28 mouse cellular contexts compared by ENCODE assay signal in genomic region chr16:18613301-18613700, GRCm38 (mm10). TPM values are rescaled to one million over a fixed set of nuclear protein-coding genes. Genes with fewer than 3 reads are reported as not detected.
DNase-seq lines count a peak whose midpoint lies in the region; ATAC-seq and TF ChIP-seq lines count a peak whose summit lies in the region.
"Had no signal": no experiment of that assay in that cellular context is flagged by ENCODE, and none has a peak within 500 bp of the region (broad histone marks: within the 10 kb centered on the region; RNA-seq: fewer than 3 reads in every experiment).

No protein-coding gene starts in this region.

- H3K4me3 ChIP-seq in intestine, postnatal 0 days (ENCODE audit: low read depth, low read length) = no peak overlapping the region
- H3K4me3 ChIP-seq in intestine, embryonic 15.5 days (replicated peaks) = no peak overlapping the region
- H3K4me3 ChIP-seq in embryonic facial prominence, embryonic 10.5 days = no peak overlapping the region
- no peak overlapping the region for H3K4me3 ChIP-seq in kidney, embryonic 14.5 days (ENCODE audit: low read length)
- no peak overlapping the region for H3K4me3 ChIP-seq in forebrain, embryonic 10.5 days
- H3K4me3 ChIP-seq: embryonic facial prominence, embryonic 12.5 days; embryonic facial prominence, embryonic 15.5 days; forebrain, embryonic 12.5 days; forebrain, embryonic 15.5 days; heart, embryonic 12.5 days; heart, embryonic 15.5 days; hindbrain, embryonic 13.5 days had no signal

- H3K4me1 ChIP-seq in intestine, postnatal 0 days (replicated peaks; ENCODE audit: control insufficient read depth, insufficient read depth, low read length) = no peaks in the 10 kb centered on the region; the same call in 1 of the 2 replicates
- H3K4me1 ChIP-seq in intestine, embryonic 15.5 days (replicated peaks) = peaks cover 17% of the 10 kb centered on the region; the same call in 1 of the 2 replicates
- peaks cover 49% of the 10 kb centered on the region for H3K4me1 ChIP-seq in embryonic facial prominence, embryonic 10.5 days
- peaks cover 42% of the 10 kb centered on the region for H3K4me1 ChIP-seq in kidney, embryonic 14.5 days (ENCODE audit: control insufficient read depth, insufficient read depth, low read length)
- H3K4me1 ChIP-seq in forebrain, embryonic 10.5 days = peaks cover 43% of the 10 kb centered on the region

- H3K27ac ChIP-seq in intestine, postnatal 0 days (ENCODE audit: low read depth, low read length) = no peak overlapping the region
- H3K27ac ChIP-seq in intestine, embryonic 15.5 days = no peak overlapping the region
- 0 out of 2 replicates have a peak overlapping the region, but pooled peaks have one; percentile 48 for H3K27ac ChIP-seq in embryonic facial prominence, embryonic 10.5 days (replicated peaks)
- no peak overlapping the region for H3K27ac ChIP-seq in kidney, embryonic 14.5 days (ENCODE audit: low read depth, low read length)
- no peak overlapping the region for H3K27ac ChIP-seq in forebrain, embryonic 10.5 days
- H3K27ac ChIP-seq: embryonic facial prominence, embryonic 12.5 days; embryonic facial prominence, embryonic 15.5 days; forebrain, embryonic 12.5 days; forebrain, embryonic 15.5 days; heart, embryonic 15.5 days; hindbrain, embryonic 13.5 days had no signal

- ATAC-seq in intestine, postnatal 0 days = no peak
- ATAC-seq in intestine, embryonic 15.5 days = no peak
- ATAC-seq in kidney, embryonic 14.5 days (ENCODE audit: low FRiP score, low TSS enrichment) = no peak
- ATAC-seq: activated CD4-positive, CD25-positive, alpha-beta regulatory T cell, adult 4 months; CD4-positive, CD25-positive, alpha-beta regulatory T cell, adult 4 months; forebrain, embryonic 15.5 days; hindbrain, embryonic 16.5 days; inflammation-experienced regulatory T-cells, adult 6 months had no signal

- H3K4me2 ChIP-seq in intestine, postnatal 0 days (replicated peaks; ENCODE audit: low read depth) = no peak overlapping the region
- H3K4me2 ChIP-seq in intestine, embryonic 15.5 days (replicated peaks) = no peak overlapping the region
- no peak overlapping the region for H3K4me2 ChIP-seq in kidney, embryonic 14.5 days (replicated peaks; ENCODE audit: low read depth, low read length)
- H3K4me2 ChIP-seq: embryonic facial prominence, embryonic 12.5 days; embryonic facial prominence, embryonic 15.5 days; forebrain, embryonic 12.5 days; forebrain, embryonic 15.5 days; heart, embryonic 12.5 days; heart, embryonic 15.5 days; hindbrain, embryonic 13.5 days had no signal

- no peak overlapping the region for H3K9ac ChIP-seq in intestine, postnatal 0 days (ENCODE audit: low read depth, low read length)
- no peak overlapping the region for H3K9ac ChIP-seq in intestine, embryonic 15.5 days
- no peak overlapping the region for H3K9ac ChIP-seq in kidney, embryonic 14.5 days (ENCODE audit: low read depth, low read length)
- H3K9ac ChIP-seq: embryonic facial prominence, embryonic 12.5 days; embryonic facial prominence, embryonic 15.5 days; forebrain, embryonic 12.5 days; forebrain, embryonic 15.5 days; heart, embryonic 12.5 days; heart, embryonic 15.5 days had no signal

- WGBS in intestine, postnatal 0 days = 71% methylated on average over 3 of the region's 3 CpGs
- WGBS in intestine, embryonic 15.5 days = 72% methylated on average over 3 of the region's 3 CpGs
- 90% methylated on average over 3 of the region's 3 CpGs for WGBS in embryonic facial prominence, embryonic 10.5 days
- WGBS in kidney, embryonic 14.5 days = 25% methylated on average over 3 of the region's 3 CpGs
- WGBS in forebrain, embryonic 10.5 days = 95% methylated on average over 3 of the region's 3 CpGs

- TF ChIP-seq CTCF in intestine, postnatal 0 days (IDR thresholded peaks at IDR 0.05; ENCODE audit: low read depth) = 0 out of 2 replicates have a peak, but pooled peaks have one; percentile 6

- H3K9me3 ChIP-seq in intestine, postnatal 0 days (ENCODE audit: control insufficient read depth) = no peaks in the 10 kb centered on the region
- H3K9me3 ChIP-seq in intestine, embryonic 15.5 days = no peaks in the 10 kb centered on the region
- H3K9me3 ChIP-seq in embryonic facial prominence, embryonic 10.5 days = no peaks in the 10 kb centered on the region
- no peaks in the 10 kb centered on the region for H3K9me3 ChIP-seq in kidney, embryonic 14.5 days (ENCODE audit: control insufficient read depth, low read length)
- no peaks in the 10 kb centered on the region for H3K9me3 ChIP-seq in forebrain, embryonic 10.5 days
- H3K9me3 ChIP-seq: embryonic facial prominence, embryonic 12.5 days; embryonic facial prominence, embryonic 15.5 days; forebrain, embryonic 12.5 days; forebrain, embryonic 15.5 days; heart, embryonic 12.5 days; heart, embryonic 15.5 days; hindbrain, embryonic 13.5 days had no signal

- H3K27me3 ChIP-seq in intestine, postnatal 0 days (replicated peaks; ENCODE audit: control insufficient read depth, insufficient read depth, low read length) = no peaks in the 10 kb centered on the region; the same call in 1 of the 2 replicates
- H3K27me3 ChIP-seq in intestine, embryonic 15.5 days (replicated peaks) = peaks cover 8% of the 10 kb centered on the region
- H3K27me3 ChIP-seq in embryonic facial prominence, embryonic 10.5 days (replicated peaks; ENCODE audit: low read depth, poor library complexity, severe bottlenecking) = peaks cover 97% of the 10 kb centered on the region
- peaks cover 54% of the 10 kb centered on the region for H3K27me3 ChIP-seq in kidney, embryonic 14.5 days (ENCODE audit: control insufficient read depth, insufficient read depth, low read length)
- H3K27me3 ChIP-seq in forebrain, embryonic 10.5 days (ENCODE audit: poor library complexity, severe bottlenecking) = peaks cover 96% of the 10 kb centered on the region

- no peak for DNase-seq in embryonic facial prominence, embryonic 10.5 days (ENCODE audit: low spot score)
- DNase-seq in hindlimb bud, embryonic 11.5 days (ENCODE audit: extremely low spot score, low read depth, low spot score) = peak; percentile 64
- DNase-seq in mesoderm, embryonic 11.5 days (ENCODE audit: low read depth, low spot score) = peak; percentile 60
- DNase-seq in forebrain, embryonic 10.5 days (ENCODE audit: extremely low spot score, low spot score) = no peak
- DNase-seq: adrenal gland, adult 8-10 months; adrenal gland, postnatal 36 days; cerebellum, adult 18-20 months; cerebellum, adult 9-10 months; cerebellum, postnatal 14 days; gastrocnemius, postnatal 10 days; heart, adult 18-20 months; heart, postnatal 10 days; heart, postnatal 36 days; kidney, adult 18-20 months had no signal

- no peaks in the 10 kb centered on the region for H3K36me3 ChIP-seq in intestine, postnatal 0 days (ENCODE audit: control insufficient read depth, insufficient read depth)
- no peaks in the 10 kb centered on the region for H3K36me3 ChIP-seq in intestine, embryonic 15.5 days
- no peaks in the 10 kb centered on the region for H3K36me3 ChIP-seq in embryonic facial prominence, embryonic 10.5 days (replicated peaks)
- H3K36me3 ChIP-seq in kidney, embryonic 14.5 days (ENCODE audit: control insufficient read depth, insufficient read depth, low read length) = no peaks in the 10 kb centered on the region
- no peaks in the 10 kb centered on the region for H3K36me3 ChIP-seq in forebrain, embryonic 10.5 days (replicated peaks)
- H3K36me3 ChIP-seq: embryonic facial prominence, embryonic 12.5 days; embryonic facial prominence, embryonic 15.5 days; forebrain, embryonic 12.5 days; forebrain, embryonic 15.5 days; heart, embryonic 12.5 days; heart, embryonic 15.5 days; hindbrain, embryonic 13.5 days had no signal

RNA-seq across cellular contexts. Expression of gene Gp1bb, which starts 8.9 kb away (rescaled TPM):
- polyA plus RNA-seq in intestine, postnatal 0 days (2015; fragmentation: Nextera tagmentation; extraction: Ambion mirVana) = 1.6 and 2.4 TPM in 2 replicates
- polyA plus RNA-seq in intestine, embryonic 15.5 days (2015; fragmentation: Nextera tagmentation; extraction: Ambion mirVana) = 2.2 and 2.5 TPM in 2 replicates
- 2.6 and 3.5 TPM in 2 replicates for polyA plus RNA-seq in embryonic facial prominence, embryonic 10.5 days (2016; fragmentation: Nextera tagmentation; extraction: Ambion mirVana)
- polyA plus RNA-seq in kidney, embryonic 14.5 days (2014; fragmentation: Nextera tagmentation; extraction: Ambion mirVana) = 1.1 and 1.6 TPM in 2 replicates
- 3.0 and 3.2 TPM in 2 replicates for polyA plus RNA-seq in forebrain, embryonic 10.5 days (2016; fragmentation: Nextera tagmentation; extraction: Ambion mirVana)
- polyA plus RNA-seq: activated CD4-positive, CD25-positive, alpha-beta regulatory T cell, adult 4 months; CD4-positive, CD25-positive, alpha-beta regulatory T cell, adult 4 months; inflammation-experienced regulatory T-cells, adult 6 months had no signal

RNA-seq across cellular contexts. Expression of gene Gm49601, which starts 12.9 kb away (rescaled TPM):
- 0.34 and 1.4 TPM in 2 replicates for polyA plus RNA-seq in intestine, postnatal 0 days (2015; fragmentation: Nextera tagmentation; extraction: Ambion mirVana)
- 3.5 and 4.3 TPM in 2 replicates for polyA plus RNA-seq in intestine, embryonic 15.5 days (2015; fragmentation: Nextera tagmentation; extraction: Ambion mirVana)
- 3.2 and 3.6 TPM in 2 replicates for polyA plus RNA-seq in embryonic facial prominence, embryonic 10.5 days (2016; fragmentation: Nextera tagmentation; extraction: Ambion mirVana)
- 1.2 and 1.7 TPM in 2 replicates for polyA plus RNA-seq in kidney, embryonic 14.5 days (2014; fragmentation: Nextera tagmentation; extraction: Ambion mirVana)
- 2.3 and 2.4 TPM in 2 replicates for polyA plus RNA-seq in forebrain, embryonic 10.5 days (2016; fragmentation: Nextera tagmentation; extraction: Ambion mirVana)
- polyA plus RNA-seq: activated CD4-positive, CD25-positive, alpha-beta regulatory T cell, adult 4 months; CD4-positive, CD25-positive, alpha-beta regulatory T cell, adult 4 months; inflammation-experienced regulatory T-cells, adult 6 months had no signal

RNA-seq across cellular contexts. Expression of gene Sept5, which starts 16.5 kb away (rescaled TPM):
- 24.7 and 25.4 TPM in 2 replicates for polyA plus RNA-seq in intestine, postnatal 0 days (2015; fragmentation: Nextera tagmentation; extraction: Ambion mirVana)
- 39.0 and 42.7 TPM in 2 replicates for polyA plus RNA-seq in intestine, embryonic 15.5 days (2015; fragmentation: Nextera tagmentation; extraction: Ambion mirVana)
- 30.2 and 32.2 TPM in 2 replicates for polyA plus RNA-seq in embryonic facial prominence, embryonic 10.5 days (2016; fragmentation: Nextera tagmentation; extraction: Ambion mirVana)
- 12.2 and 14.2 TPM in 2 replicates for polyA plus RNA-seq in kidney, embryonic 14.5 days (2014; fragmentation: Nextera tagmentation; extraction: Ambion mirVana)
- 21.0 and 21.5 TPM in 2 replicates for polyA plus RNA-seq in forebrain, embryonic 10.5 days (2016; fragmentation: Nextera tagmentation; extraction: Ambion mirVana)

RNA-seq across cellular contexts. Expression of gene Tbx1, which starts 22.8 kb away (rescaled TPM):
- 0.93 and 1.0 TPM in 2 replicates for polyA plus RNA-seq in intestine, postnatal 0 days (2015; fragmentation: Nextera tagmentation; extraction: Ambion mirVana)
- polyA plus RNA-seq in intestine, embryonic 15.5 days (2015; fragmentation: Nextera tagmentation; extraction: Ambion mirVana) = 0.23 and 0.49 TPM in 2 replicates
- polyA plus RNA-seq in embryonic facial prominence, embryonic 10.5 days (2016; fragmentation: Nextera tagmentation; extraction: Ambion mirVana) = 8.1 and 9.5 TPM in 2 replicates
- 0.61 and 0.63 TPM in 2 replicates for polyA plus RNA-seq in kidney, embryonic 14.5 days (2014; fragmentation: Nextera tagmentation; extraction: Ambion mirVana)
- polyA plus RNA-seq in forebrain, embryonic 10.5 days (2016; fragmentation: Nextera tagmentation; extraction: Ambion mirVana) = 0.95 and 1.1 TPM in 2 replicates
- polyA plus RNA-seq: activated CD4-positive, CD25-positive, alpha-beta regulatory T cell, adult 4 months; CD4-positive, CD25-positive, alpha-beta regulatory T cell, adult 4 months; inflammation-experienced regulatory T-cells, adult 6 months had no signal

Comparison
In these comparisons a context has a peak if more than half of its experiments do, and no peak if none do; other contexts are left out.
1. DNase-seq: peak in hindlimb bud, embryonic 11.5 days (single experiment) and mesoderm, embryonic 11.5 days (single experiment); none in embryonic facial prominence, embryonic 10.5 days (single experiment) and forebrain, embryonic 10.5 days (single experiment).